Mouse (Mus musculus): ENCODE data around the gene Mmd.

DNA sequence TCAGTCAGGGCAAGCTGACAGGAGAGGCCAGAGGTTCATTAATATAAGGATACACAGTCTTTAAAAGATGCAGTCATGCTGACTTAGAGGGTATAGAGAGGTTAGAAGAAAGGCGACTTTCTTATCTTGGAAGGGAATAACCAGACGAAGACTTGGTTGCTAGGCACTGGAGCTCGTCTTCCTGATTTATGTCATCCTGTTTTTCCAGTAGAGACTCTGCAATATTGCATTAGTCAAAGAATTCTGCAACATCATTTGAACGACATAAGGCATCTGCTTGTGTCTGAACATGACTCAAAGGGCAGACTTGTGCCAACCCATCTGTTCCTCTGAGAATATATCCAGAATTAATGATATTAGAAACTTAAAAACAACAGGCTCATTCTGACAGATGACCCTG lies 16.6 kb upstream of the Mmd start:
- TF ChIP-seq POLR2A (IDR thresholded peaks at IDR 0.05; ENCODE audit: borderline replicate concordance, control insufficient read depth, low read depth, low read length) (no peak), CTCF (IDR thresholded peaks at IDR 0.05; ENCODE audit: control insufficient read depth, insufficient read depth, low read length) (no peak)
